Mouse (Mus musculus) brain, adult 2 months (tissue): ENCODE results near the gene Hspg2.
A peak's percentile ranks its signal among the peaks of the same experiment; 100 is the strongest.

Experiments
- DNase-seq: peaks from one replicate; pipeline ENCODE4 v3.0.0; 2011; ENCODE audit warnings: low read depth, low spot score

The Hspg2 gene

GRCm38 (mm10) chr4:137500149-137500548 is 31.6 kb downstream of the Hspg2 start:
- no peak for DNase-seq

- DNase-seq, result peak; percentile 78
Measured at GRCm38 (mm10) chr4:137500953-137501352, 32.4 kb downstream of the Hspg2 start.

DNA sequence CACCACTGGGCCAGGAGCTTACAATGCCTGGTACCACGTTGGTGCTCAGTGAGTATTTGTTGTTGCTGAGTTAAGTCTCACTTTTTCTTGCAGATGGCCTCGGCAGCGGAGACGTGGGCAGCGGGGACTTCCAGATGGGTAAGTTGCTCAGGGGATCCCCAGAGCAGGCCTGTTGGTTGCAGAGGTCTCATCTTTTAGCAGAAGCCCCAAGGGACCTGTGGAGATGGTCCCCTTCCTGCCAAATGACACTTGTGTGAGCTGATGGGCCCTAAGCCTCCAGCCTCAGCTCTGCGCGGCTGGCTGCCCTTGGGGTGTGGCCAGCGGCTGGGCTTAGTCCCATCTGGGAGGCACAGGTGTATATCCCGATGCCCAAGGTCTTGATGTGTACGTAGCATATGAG is 33.6 kb downstream of the Hspg2 start:
- no peak for DNase-seq

DNA sequence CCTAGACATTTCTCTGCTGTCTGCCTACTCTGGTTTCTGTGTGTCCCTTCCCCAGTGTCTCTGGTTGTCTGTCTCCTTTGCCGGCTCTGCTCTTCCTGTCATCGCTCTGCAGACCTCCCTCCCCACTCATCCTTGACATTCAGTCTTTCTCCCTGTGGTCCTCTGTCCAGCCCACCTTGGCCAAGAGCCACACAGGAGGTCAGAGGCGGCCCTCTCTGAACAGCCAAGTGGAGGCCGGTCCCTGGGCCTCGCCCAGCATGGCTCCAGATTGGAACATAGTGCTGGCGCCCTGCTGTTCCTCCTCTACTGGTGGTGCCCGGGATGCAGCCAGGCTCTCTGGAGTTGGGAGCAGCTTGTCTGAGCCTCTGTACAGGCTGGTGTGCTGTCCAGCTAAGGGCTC is 34.2 kb downstream of the Hspg2 start:
- DNase-seq, result no peak

DNA sequence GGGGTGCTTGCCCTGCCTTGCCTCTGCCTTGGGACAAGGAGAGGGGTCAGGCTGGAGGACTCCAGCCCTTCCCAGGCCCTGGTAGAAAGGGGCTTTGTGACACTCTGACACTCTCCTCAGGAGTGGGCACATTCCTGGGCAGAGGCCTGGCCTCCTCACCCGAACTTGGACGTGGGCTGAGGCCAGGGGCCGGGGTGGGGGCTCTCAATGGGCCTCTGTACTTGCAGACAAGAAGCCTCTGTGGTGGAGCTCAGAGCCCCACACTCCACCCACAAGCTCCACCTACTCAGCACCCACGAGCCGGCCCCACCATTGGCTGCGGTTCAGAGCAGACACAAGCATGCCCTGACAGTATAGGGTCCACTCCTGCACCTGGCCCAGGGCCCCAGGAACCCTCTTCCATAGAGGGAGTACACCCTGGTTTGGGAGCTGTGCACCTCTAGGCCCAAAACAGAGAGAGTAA is 35.0 kb downstream of the Hspg2 start:
- peak; percentile 81 for DNase-seq

DNA sequence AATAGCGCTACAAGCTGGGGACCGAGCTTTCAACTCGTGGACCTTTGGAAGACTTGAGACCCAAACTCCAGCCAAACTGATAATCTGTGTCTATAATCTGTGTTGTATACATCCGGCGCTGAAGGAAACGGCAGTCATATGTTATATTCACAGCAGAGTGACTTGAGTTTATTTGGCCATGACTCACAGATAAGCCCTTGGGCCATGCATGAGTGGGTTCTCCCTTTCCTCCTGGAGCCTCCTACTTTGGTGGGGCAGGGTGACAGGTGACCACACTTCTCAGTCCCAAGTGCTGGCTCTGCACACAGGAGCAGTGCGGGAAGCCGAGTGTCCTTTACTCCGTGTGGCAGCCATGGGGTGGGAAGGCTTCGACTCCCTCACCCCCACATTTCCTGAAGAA is 38.1 kb downstream of the Hspg2 start:
- DNase-seq, result no peak

GRCm38 (mm10) chr4:137509528-137509927 is 41.0 kb downstream of the Hspg2 start:
- no peak for DNase-seq

DNA sequence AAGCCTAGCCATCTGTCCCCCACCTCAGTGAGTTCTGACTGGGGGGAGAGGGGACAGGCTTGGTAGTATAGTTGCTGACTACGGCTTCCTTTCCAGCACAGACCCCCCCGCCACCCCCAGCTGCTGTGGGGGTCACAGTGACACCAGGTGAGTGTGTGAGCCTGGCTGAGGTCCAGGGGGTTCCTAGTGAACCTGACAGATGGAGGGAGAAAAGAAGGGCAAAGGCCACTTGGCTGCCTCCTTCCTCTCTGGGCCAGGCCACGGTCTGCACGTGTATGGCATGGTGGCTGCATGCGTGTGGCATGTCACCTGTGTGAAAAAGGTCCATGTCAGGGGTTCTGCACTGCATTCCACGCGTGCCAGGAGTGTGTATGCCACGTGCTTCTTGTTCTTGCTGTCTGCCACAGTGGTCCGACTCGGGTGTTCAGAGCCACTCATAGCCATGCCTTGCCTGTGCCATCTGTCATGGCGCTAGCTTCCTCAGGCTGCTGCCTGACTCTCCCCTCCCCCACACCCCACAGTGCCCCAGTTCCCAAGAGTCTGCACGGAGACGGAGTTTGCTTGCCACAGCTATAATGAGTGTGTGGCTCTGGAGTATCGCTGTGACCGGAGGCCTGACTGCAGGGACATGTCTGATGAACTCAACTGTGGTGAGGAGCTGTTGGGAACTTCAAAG is 41.6 kb downstream of the Hspg2 start:
- peak; percentile 61 for DNase-seq

- no peak for DNase-seq
Measured at GRCm38 (mm10) chr4:137512897-137513296, 44.3 kb downstream of the Hspg2 start.

- DNase-seq, result no peak
Measured at GRCm38 (mm10) chr4:137517989-137518691, 49.6 kb downstream of the Hspg2 start.

GRCm38 (mm10) chr4:137518746-137519145 is 50.2 kb downstream of the Hspg2 start:
- DNase-seq, result no peak

- DNase-seq, result peak; percentile 61
Measured at GRCm38 (mm10) chr4:137520346-137520745, 51.8 kb downstream of the Hspg2 start.

DNA sequence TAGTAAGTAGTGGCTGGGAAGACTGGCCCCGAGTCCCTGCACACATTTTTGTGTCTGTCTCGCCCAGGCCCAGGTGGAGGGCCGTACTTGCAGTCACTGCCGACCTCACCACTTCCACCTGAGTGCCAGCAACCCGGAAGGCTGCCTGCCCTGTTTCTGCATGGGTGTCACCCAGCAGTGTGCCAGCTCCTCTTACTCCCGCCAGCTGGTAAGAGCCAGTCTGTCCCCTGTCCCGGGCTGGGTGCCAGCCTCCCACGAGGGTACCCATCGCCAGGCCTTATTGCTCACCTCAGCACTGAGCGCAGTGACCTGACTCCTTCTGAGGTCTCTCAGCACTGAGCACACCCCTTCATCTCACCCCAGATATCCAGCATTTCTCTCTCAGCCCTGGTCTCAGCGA is 53.4 kb downstream of the Hspg2 start:
- peak; percentile 73 for DNase-seq

DNA sequence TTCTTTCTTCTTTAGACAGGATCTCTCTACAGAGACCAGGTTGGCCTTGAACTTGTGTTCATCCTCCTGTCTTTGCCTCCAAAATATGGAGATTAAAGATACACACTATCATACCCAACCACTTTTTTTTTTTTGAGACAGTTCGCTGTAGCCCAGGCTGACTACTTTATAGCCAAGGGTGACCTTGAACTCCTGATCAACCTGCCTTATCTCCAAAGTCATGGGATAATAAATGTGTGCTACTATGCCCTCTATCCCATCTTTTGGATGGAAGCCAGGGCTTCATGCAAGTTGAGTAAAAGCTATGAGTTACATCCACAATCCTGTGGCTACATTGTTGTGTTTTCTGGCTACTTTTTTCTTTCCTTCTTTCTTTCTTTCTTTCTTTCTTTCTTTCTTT is 56.9 kb downstream of the Hspg2 start:
- no peak for DNase-seq

DNA sequence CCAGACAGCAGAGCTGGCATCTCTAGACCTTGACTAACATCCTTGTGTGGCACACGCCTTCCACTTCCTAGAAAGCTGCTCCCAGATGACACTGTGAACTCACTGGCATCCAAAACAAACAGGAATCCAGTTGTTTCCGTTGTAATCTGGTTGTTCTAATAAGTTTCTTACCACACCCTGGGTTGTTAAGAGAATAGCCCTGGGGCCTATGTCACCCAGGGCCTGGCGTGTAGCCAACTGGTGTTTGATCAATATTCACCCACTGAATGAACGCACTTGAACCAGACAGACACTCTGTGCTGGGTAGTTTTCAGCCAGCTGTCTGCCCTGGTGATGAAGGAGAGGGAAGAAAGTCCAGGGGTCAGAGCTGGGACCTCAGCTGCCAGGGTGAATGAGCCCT is 58.8 kb downstream of the Hspg2 start:
- DNase-seq, result no peak

- no peak for DNase-seq
Measured at GRCm38 (mm10) chr4:137527872-137528271, 59.3 kb downstream of the Hspg2 start.

- no peak for DNase-seq
Measured at GRCm38 (mm10) chr4:137540356-137540755, 71.8 kb downstream of the Hspg2 start.

- DNase-seq, result no peak
Measured at GRCm38 (mm10) chr4:137542968-137543367, 74.4 kb downstream of the Hspg2 start.

DNA sequence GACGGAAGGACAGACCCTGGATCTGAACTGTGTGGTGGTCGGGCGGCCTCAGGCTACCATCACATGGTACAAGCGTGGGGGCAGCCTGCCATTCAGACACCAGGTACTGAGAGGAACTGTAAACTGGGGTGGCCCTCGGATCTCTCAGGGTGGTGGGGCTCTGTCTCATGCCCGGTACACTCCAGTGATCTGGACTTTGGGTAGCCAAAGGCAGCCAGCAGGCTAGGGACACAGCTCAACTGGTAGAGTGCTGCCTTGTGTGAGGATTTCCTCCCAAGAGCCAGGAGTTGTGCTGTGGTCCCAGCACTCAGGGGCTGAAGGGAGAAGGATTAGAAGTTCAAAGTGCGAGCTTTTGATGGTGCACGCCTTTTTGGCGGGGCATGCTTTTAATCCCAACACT is 77.0 kb downstream of the Hspg2 start:
- no peak for DNase-seq

GRCm38 (mm10) chr4:137546003-137546525 is 77.5 kb downstream of the Hspg2 start:
- DNase-seq, result peak; percentile 76

DNA sequence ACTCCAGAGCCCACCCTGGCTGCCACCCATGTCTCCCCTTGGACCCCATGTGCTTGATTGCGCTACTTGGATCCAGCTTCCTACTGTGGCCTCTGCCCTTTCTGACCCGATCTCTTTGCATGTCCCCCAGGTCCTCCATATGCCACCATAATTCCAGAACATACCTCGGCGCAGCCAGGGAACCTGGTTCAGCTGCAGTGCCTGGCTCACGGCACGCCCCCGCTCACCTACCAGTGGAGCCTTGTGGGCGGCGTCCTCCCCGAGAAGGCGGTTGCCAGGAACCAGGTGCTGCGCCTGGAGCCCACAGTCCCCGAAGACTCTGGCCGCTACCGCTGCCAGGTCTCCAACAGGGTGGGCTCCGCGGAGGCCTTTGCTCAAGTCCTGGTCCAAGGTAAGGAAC is 84.9 kb downstream of the Hspg2 start:
- DNase-seq, result peak; percentile 68

- no peak for DNase-seq
Measured at GRCm38 (mm10) chr4:137556673-137557210, 88.2 kb downstream of the Hspg2 start.

DNA sequence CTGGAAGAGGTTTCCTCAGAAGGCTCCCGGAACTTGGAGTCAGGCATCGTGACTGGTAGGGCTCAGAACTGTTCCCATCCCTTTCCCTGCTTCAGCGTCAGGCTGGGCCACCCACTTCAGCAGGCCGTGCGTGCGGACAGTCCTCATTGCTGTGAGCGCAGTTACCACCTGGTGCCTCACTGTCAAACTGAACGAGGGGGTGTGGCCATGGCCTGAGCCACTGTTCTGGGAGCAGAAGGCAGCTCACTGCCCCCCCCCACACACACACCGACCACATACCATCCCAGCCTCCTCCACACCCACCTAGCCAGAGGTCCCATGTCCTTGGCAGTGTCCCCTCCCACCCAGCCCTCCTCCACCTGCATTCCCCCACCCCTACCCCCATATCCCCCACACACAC is 101.3 kb downstream of the Hspg2 start:
- DNase-seq, result no peak
